Mouse (Mus musculus): ENCODE measurements around the gene Gm9837.
A peak's percentile ranks its signal among the peaks of the same experiment; 100 is the strongest.

Gm9837 gene

DNA sequence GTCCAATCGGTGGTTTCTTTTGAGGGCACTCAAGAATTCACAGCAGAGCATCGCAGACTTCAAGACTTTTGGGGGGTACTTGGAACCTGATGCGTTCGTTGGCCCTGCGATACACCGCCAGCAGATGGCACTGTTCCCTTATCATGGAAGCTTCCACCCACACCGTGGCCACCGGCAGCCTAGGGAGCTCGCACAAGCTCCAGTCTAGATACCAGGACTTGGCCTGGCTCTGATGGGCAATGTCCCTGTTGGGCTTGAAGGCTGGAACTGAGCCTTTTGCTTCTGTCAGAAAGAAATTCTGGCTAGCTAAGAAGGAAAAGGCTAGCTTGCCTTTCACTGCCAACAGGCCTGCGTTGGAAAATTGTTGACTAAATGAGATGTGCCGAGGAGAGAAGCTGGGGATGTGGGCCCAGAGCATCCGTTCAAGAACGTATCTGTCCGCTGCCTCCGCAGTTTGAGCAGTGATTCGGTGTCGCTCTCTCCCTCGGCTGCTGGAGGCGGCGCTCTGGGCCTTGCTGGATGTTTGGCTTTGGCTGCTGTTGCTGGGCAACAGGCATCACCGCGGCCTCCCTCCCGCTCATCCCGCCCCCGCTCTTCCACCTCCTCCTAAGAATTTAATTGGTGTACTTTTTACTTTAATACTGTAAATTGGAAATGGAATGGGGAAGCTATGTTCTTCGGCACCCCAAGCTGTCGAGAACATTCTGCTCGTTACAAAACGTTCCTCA is at the start of gene Gm9837:
Gm9837 (minus strand) TSS at position 512 of the 728 bp plus-strand sequence.
- DNase-seq (ENCODE audit: low read depth, low spot score): peak; percentile 80

DNA sequence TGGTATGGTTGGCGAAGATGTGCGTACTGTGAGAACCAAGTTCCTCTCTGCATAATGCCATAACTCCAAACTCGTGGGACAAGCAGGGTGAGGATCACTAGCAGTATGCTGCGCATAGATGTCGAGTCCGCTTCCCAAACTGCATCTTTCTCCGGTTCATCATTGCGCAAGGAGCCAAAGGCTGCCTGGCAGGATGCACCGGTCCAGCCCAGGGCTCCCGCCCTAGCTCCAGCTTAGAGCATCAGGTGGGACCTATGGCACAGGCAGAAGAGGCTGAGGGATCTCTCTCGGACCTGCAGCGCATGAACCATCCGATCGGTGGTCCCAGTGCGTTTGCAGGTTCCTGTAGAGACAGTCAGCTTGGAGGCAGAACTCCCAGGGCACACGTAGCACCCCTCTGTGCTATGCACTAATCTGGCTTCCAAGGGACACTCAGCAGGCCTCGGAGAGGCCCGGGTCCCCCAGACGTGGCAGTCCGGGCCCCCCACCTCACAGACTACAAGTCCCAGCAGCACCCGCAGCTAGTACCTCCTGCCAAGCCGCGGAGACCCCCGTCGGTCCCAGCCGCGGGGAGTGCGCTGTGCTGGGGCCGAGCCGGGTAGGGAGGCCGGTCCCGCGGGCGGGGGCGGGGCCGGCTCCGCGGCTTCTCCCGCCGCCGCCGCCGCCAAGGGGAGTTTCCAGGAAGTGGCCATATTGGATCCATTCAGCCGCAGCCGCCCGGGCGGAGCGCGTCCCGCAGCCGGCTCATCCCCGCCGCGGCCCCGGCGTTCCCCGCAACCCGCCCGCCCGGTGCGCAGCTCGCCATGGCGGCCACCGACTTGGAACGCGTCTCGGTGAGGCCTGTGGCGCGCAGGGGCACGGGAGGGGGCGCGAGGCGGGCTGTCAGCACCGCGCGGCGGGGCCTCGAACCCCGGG is 49.2 kb upstream of the Gm9837 start, which contains the start of gene Sept8:
Sept8 (plus strand) TSS at position 51 of the 915 bp plus-strand sequence.
- DNase-seq (ENCODE audit: low read depth, low spot score): no peak

DNA sequence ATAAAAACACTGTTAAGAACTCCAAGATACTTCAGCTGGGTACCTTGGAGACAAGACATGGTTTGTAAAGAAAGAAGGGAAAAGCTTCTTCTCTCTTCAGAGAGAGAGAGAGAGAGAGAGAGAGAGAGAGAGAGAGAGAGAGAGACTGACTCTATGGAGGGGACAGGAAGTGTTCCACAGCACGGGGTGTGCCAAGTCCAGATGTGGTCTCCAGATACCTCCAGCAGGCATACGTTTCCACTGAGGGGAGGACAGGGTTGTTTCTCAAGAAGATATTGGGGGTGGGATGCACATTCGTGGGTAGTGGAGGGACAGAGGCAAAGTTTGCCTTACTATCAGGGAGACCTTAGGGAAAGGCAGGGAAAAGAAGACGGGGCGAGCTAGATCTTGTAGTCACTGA is 48.5 kb upstream of the Gm9837 start:
- no peak for DNase-seq (ENCODE audit: low read depth, low spot score)

DNA sequence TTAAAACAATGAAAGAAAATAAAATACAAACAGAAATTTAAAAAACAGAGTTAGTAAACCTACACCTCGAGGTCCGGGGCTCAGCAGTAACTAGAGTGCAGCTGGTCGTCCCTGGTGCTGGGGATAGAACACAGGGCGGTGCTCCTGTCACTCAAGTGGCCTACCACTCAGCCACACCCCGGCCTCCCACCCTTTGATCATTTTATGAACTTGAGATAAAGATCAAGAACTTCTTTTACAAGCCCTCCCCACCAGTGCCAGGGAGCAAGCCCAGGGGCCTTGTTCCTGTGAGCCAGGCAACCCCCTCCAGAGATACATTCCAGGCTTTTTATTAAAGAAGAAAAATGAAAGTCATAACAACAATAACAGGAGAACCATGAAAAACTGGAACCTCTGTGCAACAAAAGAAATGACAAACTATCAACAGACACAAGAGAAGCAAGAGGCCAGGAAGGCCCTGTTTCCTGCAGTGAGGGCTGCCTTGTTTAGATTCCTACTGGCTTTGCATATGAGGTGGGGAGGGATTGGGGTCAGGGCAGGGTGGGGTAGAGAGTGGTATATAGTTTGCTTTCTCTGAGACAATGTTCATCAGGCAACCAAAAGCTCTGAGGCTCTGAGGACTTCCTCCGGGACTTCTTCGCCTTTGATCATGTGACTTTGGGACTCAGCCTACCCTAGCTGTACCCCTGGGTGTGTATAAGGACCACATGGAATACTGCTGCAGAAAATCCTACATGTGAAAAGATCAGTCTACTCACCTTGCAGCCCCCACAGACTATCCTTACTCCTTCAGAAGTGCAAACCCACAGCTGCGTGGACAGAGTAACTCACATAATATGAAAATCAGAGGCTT is 46.7 kb upstream of the Gm9837 start:
- DNase-seq (ENCODE audit: low read depth, low spot score): no peak

DNA sequence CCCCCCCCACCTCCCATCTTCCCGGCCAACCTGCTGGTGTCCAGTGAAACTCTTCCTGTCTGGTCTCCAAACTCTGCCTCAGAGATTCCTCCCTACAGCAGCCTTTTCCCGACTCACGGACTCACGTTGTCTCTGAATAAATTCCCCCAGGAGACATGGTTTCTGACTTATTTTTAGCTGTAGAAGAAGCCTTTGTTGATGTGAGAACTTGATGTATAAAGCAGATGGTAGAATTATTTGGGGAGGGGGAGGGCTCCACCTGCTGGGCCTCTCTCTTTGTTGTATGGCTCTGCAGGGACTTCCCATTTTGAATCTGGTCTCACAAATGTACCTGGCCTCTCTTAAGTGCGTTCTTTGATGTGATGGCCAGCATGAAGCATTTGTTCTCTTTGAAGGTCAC is 40.1 kb upstream of the Gm9837 start:
- DNase-seq (ENCODE audit: low read depth, low spot score): no peak

DNA sequence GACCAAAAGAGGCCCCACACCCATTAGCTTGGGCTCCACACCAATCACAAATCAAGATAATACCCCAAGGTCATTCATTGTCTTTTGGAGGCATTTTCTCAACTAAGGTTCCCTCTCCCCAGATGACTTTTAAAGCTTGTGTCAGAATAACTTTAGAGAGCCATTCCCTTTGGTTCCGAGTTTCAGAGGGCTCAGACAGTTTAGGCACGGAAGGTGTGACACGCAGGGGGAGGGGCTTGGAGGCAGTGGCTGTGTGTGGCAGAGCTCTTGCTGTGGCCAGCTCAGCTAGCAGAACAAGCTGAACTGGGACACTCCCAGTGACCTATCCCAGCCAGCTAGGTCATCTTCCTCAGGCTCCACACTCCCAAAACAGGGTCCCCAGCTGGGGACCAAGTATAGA is 38.3 kb upstream of the Gm9837 start:
- DNase-seq (ENCODE audit: low read depth, low spot score): no peak

DNA sequence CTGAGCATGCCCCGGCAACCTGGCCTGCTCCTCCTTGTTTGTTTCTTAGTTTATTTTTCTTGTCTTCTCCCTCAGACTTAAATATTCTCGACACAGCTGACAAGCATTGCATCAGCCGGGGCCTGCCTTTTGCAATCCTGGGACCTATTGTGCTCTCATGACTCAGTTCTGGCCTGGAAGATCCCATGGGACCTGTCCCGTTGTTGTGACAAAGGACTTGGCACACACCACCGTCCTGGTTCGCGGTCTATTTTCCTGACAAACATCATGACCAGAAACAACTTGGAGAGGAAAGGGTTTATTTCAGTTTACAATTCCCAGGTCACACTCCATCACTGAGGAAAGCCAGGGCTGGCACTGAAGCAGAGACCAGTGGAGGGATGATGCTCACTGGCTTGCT is 37.9 kb upstream of the Gm9837 start:
- DNase-seq (ENCODE audit: low read depth, low spot score): peak; percentile 87

DNA sequence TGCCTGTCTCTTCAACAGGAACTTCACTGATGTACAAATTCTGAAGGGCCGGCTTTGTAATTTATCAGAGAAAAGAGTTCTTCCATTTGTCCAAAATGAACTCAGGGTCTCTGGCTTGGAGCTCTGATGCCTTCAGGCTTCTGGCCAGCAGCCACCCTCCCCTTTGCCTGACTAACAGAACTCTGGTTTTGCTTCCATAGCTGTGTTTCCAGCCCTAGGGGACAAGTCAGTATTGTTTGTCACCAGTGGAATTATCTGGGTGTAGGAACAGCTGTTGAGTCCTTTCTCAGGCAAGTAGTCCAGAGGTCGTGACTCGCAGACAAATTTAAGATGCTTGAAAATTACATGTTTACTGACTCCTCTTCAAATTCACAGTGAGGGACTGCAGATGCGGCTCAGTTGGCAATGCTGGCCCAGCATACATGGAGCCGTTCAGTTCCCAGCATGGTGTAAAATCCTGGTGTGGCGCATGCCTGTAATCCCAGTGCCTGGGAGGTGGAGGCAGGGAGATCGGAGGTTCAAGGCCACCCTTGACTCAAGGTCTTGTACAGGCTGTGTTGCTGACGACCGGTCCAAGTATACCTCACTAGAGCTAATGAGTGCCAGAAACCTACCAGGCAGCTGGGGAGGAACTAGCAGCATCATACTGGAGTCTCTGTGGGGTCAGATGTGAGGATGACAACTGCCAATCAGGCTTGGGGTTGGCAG is 37.0 kb upstream of the Gm9837 start:
- DNase-seq (ENCODE audit: low read depth, low spot score): no peak

DNA sequence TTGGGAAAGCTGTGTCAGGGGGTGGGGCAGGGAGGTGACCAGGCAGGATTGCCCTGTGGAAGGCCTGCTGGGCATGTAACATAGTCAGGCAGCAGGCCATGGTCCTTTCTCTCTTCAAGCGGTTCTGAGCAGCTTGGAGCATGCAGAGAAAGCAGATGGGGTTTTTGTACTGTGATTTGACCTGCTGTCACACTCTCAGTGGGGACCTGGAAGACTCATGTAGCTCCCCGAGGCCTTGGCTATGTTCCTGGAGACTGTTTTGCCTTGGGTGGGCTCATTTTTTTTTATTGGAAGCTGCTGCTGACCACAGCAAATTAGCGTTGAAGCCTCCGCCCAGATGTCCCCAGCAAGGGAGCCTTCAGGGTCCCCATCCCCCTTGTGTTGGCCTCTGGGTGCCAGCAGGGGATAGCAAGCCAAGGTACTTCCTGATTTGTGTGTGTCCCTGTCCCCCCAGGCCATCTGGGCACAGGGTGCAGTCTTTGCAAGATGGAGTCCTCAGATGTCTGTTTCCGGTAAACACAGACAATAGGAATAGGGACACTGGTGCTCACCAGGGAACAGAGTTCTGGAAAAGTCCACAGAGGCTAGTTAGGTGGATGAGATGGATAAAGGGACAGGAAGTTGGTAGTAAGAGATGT is 34.9 kb upstream of the Gm9837 start:
- DNase-seq (ENCODE audit: low read depth, low spot score): no peak

DNA sequence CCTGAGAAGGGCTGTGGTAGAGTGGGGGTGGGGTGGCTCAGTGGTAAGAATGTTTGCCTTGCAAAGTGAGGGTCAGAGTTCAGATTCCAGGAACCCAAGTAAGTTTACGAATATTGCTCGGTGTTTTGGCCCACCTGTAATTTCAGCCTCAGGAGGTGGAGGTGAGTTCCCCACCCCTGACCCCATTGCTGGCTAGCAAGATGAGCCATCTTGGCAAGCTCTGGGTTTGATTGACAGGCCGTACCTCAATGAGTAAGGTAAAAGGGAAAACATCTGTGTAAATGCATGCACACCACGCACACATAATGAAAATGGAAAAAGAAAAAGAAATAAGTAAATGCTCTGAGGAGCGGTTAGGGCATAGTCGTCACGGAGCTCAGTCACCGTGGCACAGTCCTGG is 34.1 kb upstream of the Gm9837 start:
- no peak for DNase-seq (ENCODE audit: low read depth, low spot score)

DNA sequence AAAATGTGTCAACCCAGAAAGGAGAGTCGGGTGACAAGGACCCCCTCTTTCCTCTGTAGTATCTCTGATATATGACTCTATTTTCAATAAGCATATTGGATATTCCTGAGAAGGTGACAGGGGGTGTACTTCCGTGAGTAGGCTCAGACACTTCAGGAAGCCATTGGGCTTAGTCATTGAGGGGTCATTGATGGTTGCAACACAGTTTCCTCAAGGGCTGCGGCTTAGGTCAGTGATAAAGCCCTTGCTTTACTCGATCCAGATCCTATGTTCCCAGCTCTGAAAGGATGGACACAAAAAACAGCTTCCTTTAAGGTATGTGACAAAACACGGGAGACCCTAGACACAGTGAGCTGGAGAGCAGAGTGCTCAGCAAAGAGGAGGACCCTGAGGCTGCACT is 33.5 kb upstream of the Gm9837 start:
- no peak for DNase-seq (ENCODE audit: low read depth, low spot score)

DNA sequence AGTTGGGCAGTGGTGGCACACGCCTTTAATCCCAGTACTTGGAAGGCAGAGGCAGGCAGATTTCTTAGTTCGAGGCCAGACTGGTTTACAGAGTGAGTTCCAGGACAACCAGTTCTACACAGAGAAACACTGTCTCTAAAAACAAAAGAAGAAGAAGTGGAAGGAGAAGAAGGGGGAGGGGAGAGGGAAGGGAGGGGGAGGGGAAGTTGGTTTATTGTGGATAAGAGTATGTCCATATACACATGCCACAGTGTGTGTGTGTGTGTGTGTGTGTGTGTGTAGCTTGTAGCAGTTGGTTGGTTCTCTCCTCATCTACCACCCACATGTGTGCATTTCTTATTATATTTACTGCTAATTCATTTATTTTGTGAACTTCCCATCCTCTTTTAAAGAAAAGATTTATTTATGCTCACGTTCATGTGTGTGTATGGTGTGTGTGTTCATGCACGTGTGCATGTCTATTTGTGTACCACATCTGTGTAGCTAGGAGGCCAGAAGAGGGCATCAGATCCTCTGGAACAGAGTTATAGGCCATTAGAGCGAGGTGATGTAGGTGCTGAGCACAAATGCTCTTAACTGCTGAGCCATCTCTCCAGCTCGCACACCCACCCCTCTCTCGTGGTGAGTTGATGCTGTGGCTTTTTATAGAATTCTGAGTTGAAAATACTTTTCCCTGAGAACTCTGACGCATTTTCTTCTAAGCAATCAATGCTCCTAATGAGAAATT is 31.9 kb upstream of the Gm9837 start:
- DNase-seq (ENCODE audit: low read depth, low spot score): no peak

DNA sequence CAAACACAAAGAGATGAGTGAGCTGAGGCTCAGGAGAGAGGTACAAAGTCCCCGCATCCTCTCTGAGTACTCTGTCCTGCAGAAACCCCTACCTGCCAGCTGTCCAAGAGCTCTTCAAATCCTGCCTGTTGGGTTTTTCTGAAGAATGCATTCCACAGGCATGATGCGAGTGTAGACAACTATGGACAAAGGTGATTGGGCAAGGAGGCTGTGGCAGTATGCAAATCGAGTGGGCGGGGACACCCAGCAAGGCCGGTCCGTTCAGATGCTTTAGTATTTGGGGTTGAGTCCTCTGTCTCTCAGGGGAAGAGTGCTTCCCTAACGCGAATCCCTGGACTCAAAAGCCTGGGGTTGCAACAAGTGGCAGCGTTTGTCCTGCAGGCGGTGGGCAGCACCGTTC is 30.3 kb upstream of the Gm9837 start:
- DNase-seq (ENCODE audit: low read depth, low spot score): no peak

DNA sequence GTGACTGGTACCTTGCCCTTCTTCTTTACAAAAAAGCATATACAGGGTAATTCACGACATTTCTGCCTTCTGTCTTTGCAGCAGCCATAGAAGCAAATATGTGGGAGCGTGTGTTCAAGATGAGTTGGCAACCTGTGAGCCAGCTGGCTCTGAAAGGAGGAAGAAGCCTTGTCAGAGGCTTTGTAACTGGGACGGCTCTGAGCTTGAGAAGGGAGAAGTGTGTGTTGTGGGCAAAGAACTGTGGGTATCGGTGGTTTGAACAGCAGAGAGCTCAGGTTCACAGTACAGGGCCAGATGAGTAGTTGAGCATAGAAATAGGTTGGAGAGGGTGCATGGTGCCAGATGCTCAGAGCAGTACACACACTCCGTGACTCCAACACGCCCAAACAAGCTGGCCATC is 26.7 kb upstream of the Gm9837 start:
- no peak for DNase-seq (ENCODE audit: low read depth, low spot score)

DNA sequence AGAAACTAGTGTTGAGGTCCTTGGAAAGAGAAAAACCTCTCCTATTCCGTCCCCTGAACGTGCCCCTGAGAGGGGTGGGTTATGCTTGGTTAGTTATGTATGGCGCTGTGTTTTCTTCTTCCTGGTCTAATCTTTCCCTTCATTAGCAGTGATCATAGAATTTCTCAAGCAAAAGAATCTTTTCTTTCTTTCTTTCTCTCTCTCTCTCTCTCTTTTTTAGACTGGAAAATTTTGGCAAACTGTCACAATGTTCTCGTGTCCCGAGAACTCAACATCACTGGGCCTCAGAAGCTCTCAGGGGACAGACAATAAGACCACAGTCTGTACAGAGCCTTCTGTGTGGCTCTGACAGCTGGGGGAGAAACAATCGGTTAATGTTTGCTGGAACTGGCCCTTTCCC is 25.1 kb upstream of the Gm9837 start:
- peak; percentile 34 for DNase-seq (ENCODE audit: low read depth, low spot score)

DNA sequence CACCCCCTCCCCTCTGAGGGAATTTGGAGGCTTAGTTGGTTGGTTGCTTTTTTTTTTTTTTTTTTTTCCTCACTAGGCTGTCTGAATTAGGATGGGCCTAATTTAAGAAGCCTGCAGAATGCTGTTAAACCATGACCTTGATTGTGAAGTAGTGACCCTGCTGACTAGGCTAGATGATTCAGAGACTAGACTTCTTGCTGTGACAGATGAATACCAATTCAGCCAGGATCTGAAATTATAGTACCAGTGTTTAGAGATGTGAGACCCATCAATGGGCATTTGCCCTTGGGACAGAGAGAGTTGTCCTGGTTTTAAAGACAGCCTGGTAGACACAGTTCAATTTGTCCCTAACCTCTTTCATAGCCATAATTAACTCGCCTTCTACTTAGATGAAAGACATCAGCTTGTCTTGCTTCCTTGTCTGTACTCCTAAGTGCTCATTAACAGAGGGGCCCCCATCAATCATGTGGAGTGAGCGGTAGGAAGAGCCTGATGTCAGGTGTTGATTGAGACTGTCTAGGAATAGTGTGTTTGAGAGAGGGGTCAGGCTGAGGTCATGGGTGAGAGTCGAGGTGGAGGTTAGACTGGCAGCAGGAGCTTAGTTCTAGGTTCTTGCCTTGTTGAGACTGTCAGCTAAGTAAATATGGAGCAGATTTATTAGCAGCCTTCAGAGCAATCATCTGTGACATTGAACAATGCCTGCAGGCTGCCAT is 23.1 kb upstream of the Gm9837 start:
- DNase-seq (ENCODE audit: low read depth, low spot score): no peak

DNA sequence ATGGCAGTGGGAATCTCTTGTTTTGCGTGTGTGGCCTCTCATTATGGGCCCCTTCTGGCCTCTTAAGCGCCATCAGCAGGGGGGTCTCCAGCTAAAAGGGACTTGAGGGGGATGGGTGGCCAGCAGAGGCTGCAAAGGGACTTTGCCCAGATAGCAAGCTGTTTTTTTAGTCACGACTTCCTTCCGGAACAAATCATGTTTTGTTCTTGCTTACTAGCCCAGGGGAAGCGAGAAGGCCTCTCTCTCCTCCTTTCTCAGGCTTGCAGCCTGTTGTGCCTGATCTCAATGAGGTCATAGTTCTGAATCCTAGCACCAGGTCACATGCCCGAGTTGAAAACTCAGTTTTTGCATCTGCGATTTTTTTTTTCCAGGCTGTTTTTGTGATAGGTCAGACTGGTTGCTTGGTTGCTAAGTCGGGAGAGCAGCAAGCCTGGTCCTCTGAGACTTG is 21.7 kb upstream of the Gm9837 start:
- peak; percentile 70 for DNase-seq (ENCODE audit: low read depth, low spot score)

DNA sequence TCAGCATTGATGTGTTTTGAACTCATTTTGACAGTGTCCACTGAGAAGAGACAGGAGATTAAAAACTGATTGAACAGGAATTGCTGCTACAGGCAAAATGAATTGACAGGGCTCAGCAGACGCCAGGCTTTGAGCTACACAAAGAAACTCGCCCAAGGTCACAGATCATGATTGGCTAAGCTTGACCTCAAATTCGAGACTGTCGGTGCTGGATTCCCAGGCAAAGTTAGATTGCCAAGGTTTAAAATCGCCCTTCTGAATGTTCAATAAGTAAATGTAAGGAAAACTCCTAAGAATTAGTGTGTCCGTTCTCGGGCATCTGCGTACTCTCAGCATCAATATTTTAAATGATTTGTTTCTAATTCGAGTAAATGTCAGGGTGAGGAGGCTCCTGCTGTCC is 19.1 kb upstream of the Gm9837 start:
- DNase-seq (ENCODE audit: low read depth, low spot score): no peak

DNA sequence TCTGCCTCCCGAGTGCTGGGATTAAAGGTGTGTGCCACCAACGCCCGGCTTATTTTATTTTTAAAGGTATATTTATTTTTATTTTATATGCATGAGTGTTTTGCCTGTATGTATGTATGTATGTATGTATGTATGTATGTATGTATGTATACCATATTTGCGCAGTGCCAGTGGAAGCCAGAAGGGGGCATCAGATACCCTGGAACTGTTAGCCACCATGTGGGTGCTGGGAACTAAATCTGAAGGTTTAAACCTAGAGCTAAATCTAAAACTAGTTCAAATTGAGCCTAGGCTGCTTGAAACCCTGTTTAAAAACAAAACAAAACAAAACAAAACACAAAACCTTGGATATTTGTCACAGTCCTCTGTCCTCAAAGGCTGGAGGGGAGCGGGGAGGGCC is 18.7 kb upstream of the Gm9837 start:
- DNase-seq (ENCODE audit: low read depth, low spot score): no peak
